Mouse (Mus musculus) heart, embryonic 11.5 days (tissue): ENCODE data around the gene Lpar1. TPM values are rescaled to one million over a fixed set of nuclear protein-coding genes. Genes with fewer than 3 reads are reported as not detected.
"Not testable (repeated sequence)": the region's sequence is repeated elsewhere in the genome, so short reads cannot be mapped to it uniquely, and the experiment has no call there.

Source experiments
- ATAC-seq: fragments of 200-750 bp; cut with Nextera tagmentation; replicated peaks from 2 replicates; pipeline ENCODE4 v1.8.0; 2017; ENCODE audit warnings: moderate library complexity; ENCODE audit not compliant: insufficient number of reproducible peaks, low FRiP score, low TSS enrichment
- H3K27ac ChIP-seq: fragments of 300-500 bp; sonication (generic); 2 replicates; pipeline ENCODE4 v1.5.1; 2014; ENCODE audit warnings: mild to moderate bottlenecking, low read depth, low read length
- H3K27me3 ChIP-seq: fragments of 300-500 bp; sonication (generic); 2 replicates; pipeline ENCODE4 v1.6.1; 2014; ENCODE audit warnings: mild to moderate bottlenecking, low read length, mixed read lengths; ENCODE audit not compliant: control insufficient read depth, insufficient read depth
- H3K36me3 ChIP-seq: fragments of 300-500 bp; sonication (generic); 2 replicates; pipeline ENCODE4 v1.6.1; 2014; ENCODE audit warnings: mild to moderate bottlenecking, low read length, moderate library complexity, mixed read lengths; ENCODE audit not compliant: control insufficient read depth, insufficient read depth
- H3K4me1 ChIP-seq: fragments of 300-500 bp; sonication (generic); 2 replicates; pipeline ENCODE4 v1.6.1; 2014; ENCODE audit warnings: low read length; ENCODE audit not compliant: control insufficient read depth, insufficient read depth
- H3K4me2 ChIP-seq: fragments of 300-500 bp; sonication (generic); 2 replicates; pipeline ENCODE4 v1.6.1; 2014; ENCODE audit warnings: mild to moderate bottlenecking, moderate library complexity
- H3K4me3 ChIP-seq: fragments of 300-500 bp; sonication (generic); 2 replicates; pipeline ENCODE4 v1.5.1; 2014; ENCODE audit warnings: low read depth, low read length
- H3K9ac ChIP-seq: fragments of 300-500 bp; sonication (generic); 2 replicates; pipeline ENCODE4 v1.6.1; 2014; ENCODE audit warnings: mild to moderate bottlenecking, low read depth, low read length, moderate library complexity
- H3K9me3 ChIP-seq: fragments of 300-500 bp; sonication (generic); replicated peaks from 2 replicates; pipeline ENCODE4 v1.6.1; 2016; ENCODE audit warnings: low read length; ENCODE audit not compliant: control insufficient read depth
- WGBS: fragments of 180-500 bp; shearing (Covaris S2); extraction: QIAGEN DNeasy Blood & Tissue Kit; methylation state at CpG from one replicate; pipeline ENCODE4 v1.1.7; 2014; ENCODE audit not compliant: insufficient replicate concordance; 5-methylcytosine and 5-hydroxymethylcytosine counted together
- polyA plus RNA-seq: library from polyadenylated mRNA; unstranded; fragments of >200 nt; fragmentation: Nextera tagmentation; extraction: Ambion mirVana; gene quantifications from 2 replicates; pipeline ENCODE4 v1.2.1, GENCODE M21; 2014

The Lpar1 gene
- polyA plus RNA-seq, 1 experiment from 2014 or later, result 20.5 TPM

GRCm38 (mm10) chr4:58542656-58543055 is 11.0 kb downstream of the Lpar1 start:
- H3K36me3 ChIP-seq, H3K9me3 ChIP-seq, H3K4me2 ChIP-seq, H3K27me3 ChIP-seq, H3K9ac ChIP-seq, H3K4me3 ChIP-seq, ATAC-seq, H3K27ac ChIP-seq: not testable (repeated sequence)
- H3K4me1 ChIP-seq, result peaks cover 18% of the 10 kb centered on the region
- WGBS, result 83% methylated on average over 7 of the region's 7 CpGs

- no peak overlapping the region for H3K27ac ChIP-seq
- H3K36me3 ChIP-seq, result no peaks in the 10 kb centered on the region
- WGBS, result 87% methylated on average over 3 of the region's 3 CpGs
- no peak overlapping the region for H3K9ac ChIP-seq
- no peak overlapping the region for H3K4me2 ChIP-seq
- H3K9me3 ChIP-seq, result 0 out of 2 replicates have a peak, but pooled peaks cover 2% of the 10 kb centered on the region
- peaks cover 5% of the 10 kb centered on the region; the same call in 1 of the 2 replicates for H3K4me1 ChIP-seq
- no peaks in the 10 kb centered on the region for H3K27me3 ChIP-seq
- H3K4me3 ChIP-seq, result no peak overlapping the region
- no peak for ATAC-seq
Measured at GRCm38 (mm10) chr4:58540841-58541240, 12.9 kb downstream of the Lpar1 start.

- no peaks in the 10 kb centered on the region for H3K36me3 ChIP-seq
- H3K9ac ChIP-seq, result no peak overlapping the region
- H3K27ac ChIP-seq, result no peak overlapping the region
- WGBS, result 77% methylated on average over 8 of the region's 8 CpGs
- H3K4me2 ChIP-seq, result no peak overlapping the region
- H3K27me3 ChIP-seq, result no peaks in the 10 kb centered on the region
- peaks cover under 1% of the 10 kb centered on the region; the same call in 1 of the 2 replicates for H3K4me1 ChIP-seq
- H3K9me3 ChIP-seq, result 0 out of 2 replicates have a peak, but pooled peaks cover 2% of the 10 kb centered on the region
- no peak overlapping the region for H3K4me3 ChIP-seq
- no peak for ATAC-seq
Measured at GRCm38 (mm10) chr4:58540385-58540784, 13.3 kb downstream of the Lpar1 start.

GRCm38 (mm10) chr4:58538696-58539095 is 15.0 kb downstream of the Lpar1 start:
- no peaks in the 10 kb centered on the region for H3K27me3 ChIP-seq
- H3K36me3 ChIP-seq, result no peaks in the 10 kb centered on the region
- H3K4me3 ChIP-seq, result no peak overlapping the region
- H3K27ac ChIP-seq, result no peak overlapping the region
- no peak overlapping the region for H3K4me2 ChIP-seq
- H3K9me3 ChIP-seq, result 0 out of 2 replicates have a peak, but pooled peaks cover 2% of the 10 kb centered on the region
- ATAC-seq, result no peak
- H3K4me1 ChIP-seq, result peaks cover 14% of the 10 kb centered on the region
- no peak overlapping the region for H3K9ac ChIP-seq
- WGBS, result 91% methylated on average over 3 of the region's 3 CpGs

- 75% methylated on average over 6 of the region's 6 CpGs for WGBS
- no peak for ATAC-seq
- Histone ChIP-seq H3K4me2 (no peak overlapping the region), H3K4me1 (peaks cover 14% of the 10 kb centered on the region), H3K9me3 (0 out of 2 replicates have a peak, but pooled peaks cover 2% of the 10 kb centered on the region), H3K4me3 (no peak overlapping the region), H3K36me3 (no peaks in the 10 kb centered on the region), H3K27me3 (no peaks in the 10 kb centered on the region), H3K27ac (no peak overlapping the region), H3K9ac (no peak overlapping the region)
Measured at GRCm38 (mm10) chr4:58535754-58536153, 17.9 kb downstream of the Lpar1 start.

- Histone ChIP-seq H3K27ac (peak overlapping the region; percentile 47; the same call in 1 of the 2 replicates), H3K4me1 (peaks cover 14% of the 10 kb centered on the region), H3K27me3 (no peaks in the 10 kb centered on the region), H3K36me3 (no peaks in the 10 kb centered on the region), H3K9me3 (0 out of 2 replicates have a peak, but pooled peaks cover 2% of the 10 kb centered on the region), H3K9ac (no peak overlapping the region), H3K4me3 (no peak overlapping the region), H3K4me2 (peak overlapping the region; percentile 45; the same call in 1 of the 2 replicates)
- WGBS, result 56% methylated on average over 15 of the region's 15 CpGs
- 0 out of 2 replicates have a peak, but pooled peaks have one; percentile 52 for ATAC-seq
Measured at GRCm38 (mm10) chr4:58534726-58535350, 18.9 kb downstream of the Lpar1 start.

- H3K27ac ChIP-seq, result no peak overlapping the region
- H3K9ac ChIP-seq, result no peak overlapping the region
- peak overlapping the region; percentile 14; the same call in 1 of the 2 replicates for H3K4me3 ChIP-seq
- no peaks in the 10 kb centered on the region for H3K27me3 ChIP-seq
- ATAC-seq, result no peak
- H3K9me3 ChIP-seq, result 0 out of 2 replicates have a peak, but pooled peaks cover 2% of the 10 kb centered on the region
- H3K4me2 ChIP-seq, result peak overlapping the region; percentile 45
- WGBS, result 23% methylated on average over 13 of the region's 13 CpGs
- no peaks in the 10 kb centered on the region for H3K36me3 ChIP-seq
- H3K4me1 ChIP-seq, result peaks cover 14% of the 10 kb centered on the region
Measured at GRCm38 (mm10) chr4:58534141-58534571, 19.5 kb downstream of the Lpar1 start.

- Histone ChIP-seq H3K4me3 (no peak overlapping the region), H3K27me3 (no peaks in the 10 kb centered on the region), H3K27ac (no peak overlapping the region), H3K9me3 (0 out of 2 replicates have a peak, but pooled peaks cover 2% of the 10 kb centered on the region), H3K9ac (no peak overlapping the region), H3K36me3 (no peaks in the 10 kb centered on the region), H3K4me2 (no peak overlapping the region), H3K4me1 (peaks cover 14% of the 10 kb centered on the region)
- WGBS, result 59% methylated on average over 3 of the region's 3 CpGs
- ATAC-seq, result no peak
Measured at GRCm38 (mm10) chr4:58533519-58533918, 20.2 kb downstream of the Lpar1 start.

GRCm38 (mm10) chr4:58532326-58532725 is 21.4 kb downstream of the Lpar1 start:
- H3K4me1 ChIP-seq, result peaks cover 14% of the 10 kb centered on the region
- ATAC-seq, result no peak
- no peak overlapping the region for H3K4me2 ChIP-seq
- WGBS, result 75% methylated on average over 3 of the region's 3 CpGs
- no peaks in the 10 kb centered on the region for H3K27me3 ChIP-seq
- H3K9me3 ChIP-seq, result 0 out of 2 replicates have a peak, but pooled peaks cover 1% of the 10 kb centered on the region
- no peaks in the 10 kb centered on the region for H3K36me3 ChIP-seq
- no peak overlapping the region for H3K4me3 ChIP-seq
- no peak overlapping the region for H3K9ac ChIP-seq
- no peak overlapping the region for H3K27ac ChIP-seq
